Mouse (Mus musculus): ENCODE measurements around the gene Gmpr. TPM values are rescaled to one million over a fixed set of nuclear protein-coding genes. Genes with fewer than 3 reads are reported as not detected.

The Gmpr gene
- polyA plus RNA-seq, 1 experiment from 2014 or later = 28.8 TPM

GRCm38 (mm10) chr13:45558367-45558766, 51.1 kb downstream of the Gmpr start:
- Histone ChIP-seq H3K27me3 (no peaks in the 10 kb centered on the region), H3K27ac (no peak overlapping the region), H3K4me1 (peaks cover 5% of the 10 kb centered on the region; the same call in 1 of the 2 replicates), H3K9ac (no peak overlapping the region), H3K4me2 (no peak overlapping the region), H3K36me3 (no peaks in the 10 kb centered on the region), H3K4me3 (no peak overlapping the region), H3K9me3 (no peaks in the 10 kb centered on the region)
- 65% methylated on average over 4 of the region's 4 CpGs for WGBS
- ATAC-seq (ENCODE audit: insufficient number of reproducible peaks, low FRiP score, low TSS enrichment, low read depth) = no peak

DNA sequence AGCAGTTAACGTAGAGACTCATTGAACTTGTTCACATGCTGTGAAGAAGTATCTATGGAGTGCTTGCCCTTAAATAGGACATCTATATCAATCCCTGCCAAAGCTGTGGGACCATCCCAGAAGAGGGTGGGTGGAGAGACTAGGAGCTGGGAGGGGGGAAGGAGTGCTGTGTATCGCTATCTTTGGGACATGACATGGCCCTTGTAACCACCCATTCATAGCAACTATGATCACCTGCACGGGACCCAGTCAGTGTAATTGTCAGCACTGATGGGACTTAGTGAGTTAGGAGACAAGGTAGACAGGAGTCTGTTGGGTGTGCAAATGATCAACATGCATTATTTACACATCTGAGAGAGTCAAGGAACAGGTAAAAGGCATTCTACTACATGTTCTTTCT, 52.0 kb downstream of the Gmpr start:
- Histone ChIP-seq H3K4me1 (no peaks in the 10 kb centered on the region), H3K9me3 (no peaks in the 10 kb centered on the region), H3K9ac (no peak overlapping the region), H3K27me3 (no peaks in the 10 kb centered on the region), H3K36me3 (no peaks in the 10 kb centered on the region), H3K27ac (no peak overlapping the region), H3K4me2 (no peak overlapping the region), H3K4me3 (no peak overlapping the region)
- ATAC-seq (ENCODE audit: insufficient number of reproducible peaks, low FRiP score, low TSS enrichment, low read depth) = no peak
- WGBS = 86% methylated on average over 3 of the region's 3 CpGs

GRCm38 (mm10) chr13:45560543-45560942, 53.3 kb downstream of the Gmpr start:
- Histone ChIP-seq H3K27me3 (no peaks in the 10 kb centered on the region), H3K9ac (no peak overlapping the region), H3K4me1 (no peaks in the 10 kb centered on the region), H3K36me3 (no peaks in the 10 kb centered on the region), H3K4me2 (no peak overlapping the region), H3K27ac (no peak overlapping the region), H3K9me3 (no peaks in the 10 kb centered on the region), H3K4me3 (no peak overlapping the region)
- 72% methylated on average over 7 of the region's 7 CpGs for WGBS
- no peak for ATAC-seq (ENCODE audit: insufficient number of reproducible peaks, low FRiP score, low TSS enrichment, low read depth)

- 83% methylated on average over 9 of the region's 9 CpGs for WGBS
- no peak overlapping the region for H3K4me2 ChIP-seq
- H3K4me1 ChIP-seq = no peaks in the 10 kb centered on the region
- ATAC-seq (ENCODE audit: insufficient number of reproducible peaks, low FRiP score, low TSS enrichment, low read depth) = no peak
- no peak overlapping the region for H3K4me3 ChIP-seq
- H3K27me3 ChIP-seq = no peaks in the 10 kb centered on the region
- no peaks in the 10 kb centered on the region for H3K9me3 ChIP-seq
- H3K36me3 ChIP-seq = peaks cover 7% of the 10 kb centered on the region
- no peak overlapping the region for H3K9ac ChIP-seq
- no peak overlapping the region for H3K27ac ChIP-seq
These were observed 54.8 kb downstream of the Gmpr start for GRCm38 (mm10) chr13:45562011-45562410.

- 58% methylated on average over 4 of the region's 4 CpGs for WGBS
- no peaks in the 10 kb centered on the region for H3K27me3 ChIP-seq
- H3K9me3 ChIP-seq = no peaks in the 10 kb centered on the region
- H3K36me3 ChIP-seq = peaks cover 16% of the 10 kb centered on the region
- no peak overlapping the region for H3K27ac ChIP-seq
- no peak overlapping the region for H3K4me2 ChIP-seq
- 0 out of 2 replicates have a peak, but pooled peaks cover 2% of the 10 kb centered on the region for H3K4me1 ChIP-seq
- no peak for ATAC-seq (ENCODE audit: insufficient number of reproducible peaks, low FRiP score, low TSS enrichment, low read depth)
- H3K4me3 ChIP-seq = no peak overlapping the region
- H3K9ac ChIP-seq = no peak overlapping the region
These were observed 57.7 kb downstream of the Gmpr start for GRCm38 (mm10) chr13:45564946-45565345.

- no peak overlapping the region for H3K9ac ChIP-seq
- H3K27me3 ChIP-seq = no peaks in the 10 kb centered on the region
- 47% methylated on average over 7 of the region's 7 CpGs for WGBS
- no peak overlapping the region for H3K27ac ChIP-seq
- H3K4me3 ChIP-seq = no peak overlapping the region
- no peak overlapping the region for H3K4me2 ChIP-seq
- H3K36me3 ChIP-seq = peaks cover 16% of the 10 kb centered on the region
- no peaks in the 10 kb centered on the region for H3K9me3 ChIP-seq
- H3K4me1 ChIP-seq = 0 out of 2 replicates have a peak, but pooled peaks cover 7% of the 10 kb centered on the region
- ATAC-seq (ENCODE audit: insufficient number of reproducible peaks, low FRiP score, low TSS enrichment, low read depth) = no peak
These were observed 62.7 kb downstream of the Gmpr start for GRCm38 (mm10) chr13:45569932-45570331.

DNA sequence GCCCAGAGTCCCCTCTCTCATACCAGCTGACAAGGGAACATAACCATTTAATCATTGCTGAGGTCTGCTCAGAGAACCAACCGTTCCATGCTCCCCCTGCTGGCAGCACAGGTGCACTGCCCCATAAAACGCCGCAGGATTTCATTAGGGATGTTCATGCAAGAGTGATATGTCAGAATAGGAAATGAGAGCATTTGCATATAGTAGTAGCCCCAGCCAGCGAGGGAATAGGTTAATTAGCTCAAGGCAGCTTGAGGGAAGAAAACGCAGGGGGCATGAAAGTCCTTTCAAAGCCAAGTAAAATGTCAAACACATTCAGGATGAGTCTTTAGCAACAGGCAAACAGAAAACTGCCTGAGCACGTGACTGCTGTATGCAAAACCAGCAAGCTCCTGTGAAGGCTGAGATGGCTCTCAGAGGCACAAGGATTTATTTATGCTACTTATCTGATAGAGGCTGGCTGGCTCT, 64.6 kb downstream of the Gmpr start:
- no peak overlapping the region for H3K4me3 ChIP-seq
- H3K27me3 ChIP-seq = no peaks in the 10 kb centered on the region
- H3K9me3 ChIP-seq = no peaks in the 10 kb centered on the region
- no peak overlapping the region for H3K27ac ChIP-seq
- no peak overlapping the region for H3K9ac ChIP-seq
- no peak overlapping the region for H3K4me2 ChIP-seq
- ATAC-seq (ENCODE audit: insufficient number of reproducible peaks, low FRiP score, low TSS enrichment, low read depth) = no peak
- 4% methylated on average over 6 of the region's 6 CpGs for WGBS
- H3K36me3 ChIP-seq = peaks cover 11% of the 10 kb centered on the region
- peaks cover 15% of the 10 kb centered on the region; the same call in 1 of the 2 replicates for H3K4me1 ChIP-seq

- H3K36me3 ChIP-seq = peaks cover 3% of the 10 kb centered on the region; the same call in 1 of the 2 replicates
- no peak overlapping the region for H3K27ac ChIP-seq
- H3K9me3 ChIP-seq = no peaks in the 10 kb centered on the region
- no peak overlapping the region for H3K9ac ChIP-seq
- peaks cover 18% of the 10 kb centered on the region; the same call in 1 of the 2 replicates for H3K4me1 ChIP-seq
- H3K27me3 ChIP-seq = no peaks in the 10 kb centered on the region
- H3K4me2 ChIP-seq = no peak overlapping the region
- H3K4me3 ChIP-seq = no peak overlapping the region
- 30% methylated on average over 4 of the region's 4 CpGs for WGBS
- no peak for ATAC-seq (ENCODE audit: insufficient number of reproducible peaks, low FRiP score, low TSS enrichment, low read depth)
These were observed 65.5 kb downstream of the Gmpr start for GRCm38 (mm10) chr13:45572768-45573167.

DNA sequence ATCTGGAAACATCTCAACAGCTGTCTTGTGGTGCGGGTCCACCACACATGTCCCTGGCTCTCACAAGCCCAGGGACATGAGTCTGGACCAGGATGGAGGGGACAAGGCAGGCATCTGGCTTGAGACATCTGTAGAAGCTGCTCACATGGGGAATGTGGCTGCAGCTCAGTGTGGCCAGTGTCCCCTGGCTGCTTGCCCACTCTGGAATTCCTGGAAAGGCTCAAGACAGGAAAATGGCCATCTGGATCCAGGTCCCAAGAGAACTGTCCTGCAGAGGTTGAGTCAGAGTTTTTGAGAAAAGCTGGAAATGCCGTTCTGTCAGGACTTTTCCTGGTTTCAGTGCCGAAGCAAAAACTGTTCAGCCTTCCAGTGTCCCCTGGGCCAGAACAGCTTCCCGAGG, 68.9 kb downstream of the Gmpr start:
- no peak overlapping the region for H3K9ac ChIP-seq
- H3K36me3 ChIP-seq = no peaks in the 10 kb centered on the region
- peaks cover 15% of the 10 kb centered on the region; the same call in 1 of the 2 replicates for H3K4me1 ChIP-seq
- H3K4me3 ChIP-seq = no peak overlapping the region
- 64% methylated on average over 4 of the region's 4 CpGs for WGBS
- peak overlapping the region; percentile 67; the same call in 1 of the 2 replicates for H3K27ac ChIP-seq
- no peak for ATAC-seq (ENCODE audit: insufficient number of reproducible peaks, low FRiP score, low TSS enrichment, low read depth)
- H3K9me3 ChIP-seq = no peaks in the 10 kb centered on the region
- H3K4me2 ChIP-seq = no peak overlapping the region
- no peaks in the 10 kb centered on the region for H3K27me3 ChIP-seq

DNA sequence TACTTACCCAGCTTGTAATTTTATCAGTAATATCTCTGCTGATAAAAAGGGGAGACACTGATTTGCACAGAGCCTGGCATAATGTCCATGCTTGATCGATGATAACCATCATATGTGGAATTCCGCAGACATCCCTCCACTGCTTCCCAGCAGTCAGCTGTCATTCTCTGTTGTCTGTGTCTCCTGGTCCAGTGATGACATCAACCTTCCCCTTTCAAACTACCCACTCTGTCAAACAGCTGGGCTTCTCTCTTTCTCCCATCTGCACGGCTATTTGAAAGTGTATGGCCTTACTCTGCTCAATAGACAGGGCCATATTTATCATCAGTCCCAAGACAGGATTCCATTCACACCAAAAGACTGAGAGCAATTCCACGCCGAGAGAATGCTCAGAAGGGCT, 70.1 kb downstream of the Gmpr start:
- no peak overlapping the region for H3K9ac ChIP-seq
- H3K36me3 ChIP-seq = no peaks in the 10 kb centered on the region
- ATAC-seq (ENCODE audit: insufficient number of reproducible peaks, low FRiP score, low TSS enrichment, low read depth) = no peak
- WGBS = 57% methylated on average over 5 of the region's 5 CpGs
- H3K4me2 ChIP-seq = no peak overlapping the region
- H3K27me3 ChIP-seq = no peaks in the 10 kb centered on the region
- no peaks in the 10 kb centered on the region for H3K9me3 ChIP-seq
- 0 out of 2 replicates have a peak overlapping the region, but pooled peaks have one; percentile 18 for H3K27ac ChIP-seq
- peaks cover 17% of the 10 kb centered on the region for H3K4me1 ChIP-seq
- H3K4me3 ChIP-seq = no peak overlapping the region

GRCm38 (mm10) chr13:45577784-45578183, 70.5 kb downstream of the Gmpr start:
- no peak overlapping the region for H3K4me3 ChIP-seq
- WGBS = 46% methylated on average over 2 of the region's 2 CpGs
- peaks cover 21% of the 10 kb centered on the region for H3K4me1 ChIP-seq
- no peaks in the 10 kb centered on the region for H3K9me3 ChIP-seq
- ATAC-seq (ENCODE audit: insufficient number of reproducible peaks, low FRiP score, low TSS enrichment, low read depth) = no peak
- no peak overlapping the region for H3K4me2 ChIP-seq
- H3K27ac ChIP-seq = no peak overlapping the region
- no peaks in the 10 kb centered on the region for H3K27me3 ChIP-seq
- H3K36me3 ChIP-seq = no peaks in the 10 kb centered on the region
- no peak overlapping the region for H3K9ac ChIP-seq

DNA sequence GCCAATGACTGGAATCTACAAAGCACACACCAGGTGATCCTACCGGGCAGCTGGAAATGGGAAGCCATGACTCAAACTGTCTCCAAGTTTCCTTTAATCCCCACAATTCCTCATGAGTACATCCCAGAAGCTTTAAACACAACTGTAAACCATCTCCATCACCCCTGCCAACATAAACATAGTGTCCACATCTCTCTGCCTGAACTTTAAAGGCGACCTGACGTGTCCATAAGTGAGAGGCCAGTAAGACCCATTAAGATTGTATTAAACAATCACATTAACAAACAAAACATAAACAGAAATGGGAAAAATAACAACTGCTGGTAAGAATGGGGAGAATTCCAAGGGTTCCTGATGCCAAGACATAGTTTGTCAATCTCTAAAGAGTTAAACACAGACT, 72.5 kb downstream of the Gmpr start:
- H3K27me3 ChIP-seq = no peaks in the 10 kb centered on the region
- no peaks in the 10 kb centered on the region for H3K36me3 ChIP-seq
- no peak overlapping the region for H3K27ac ChIP-seq
- no peak overlapping the region for H3K4me3 ChIP-seq
- H3K4me2 ChIP-seq = no peak overlapping the region
- no peaks in the 10 kb centered on the region for H3K9me3 ChIP-seq
- 73% methylated on average over 3 of the region's 3 CpGs for WGBS
- ATAC-seq (ENCODE audit: insufficient number of reproducible peaks, low FRiP score, low TSS enrichment, low read depth) = no peak
- H3K9ac ChIP-seq = no peak overlapping the region
- peaks cover 25% of the 10 kb centered on the region for H3K4me1 ChIP-seq

GRCm38 (mm10) chr13:45582294-45582693, 75.0 kb downstream of the Gmpr start:
- peak overlapping the region; percentile 33 for H3K4me2 ChIP-seq
- 29% methylated on average over 12 of the region's 12 CpGs for WGBS
- peak overlapping the region; percentile 39; the same call in 1 of the 2 replicates for H3K27ac ChIP-seq

More at GRCm38 (mm10) chr13:45582294-45582693, 75.0 kb downstream of the Gmpr start:
- H3K9me3 ChIP-seq = no peaks in the 10 kb centered on the region
- H3K27me3 ChIP-seq = no peaks in the 10 kb centered on the region
- no peaks in the 10 kb centered on the region for H3K36me3 ChIP-seq
- H3K9ac ChIP-seq = no peak overlapping the region
- ATAC-seq (ENCODE audit: insufficient number of reproducible peaks, low FRiP score, low TSS enrichment, low read depth) = no peak
- no peak overlapping the region for H3K4me3 ChIP-seq
- H3K4me1 ChIP-seq = peaks cover 17% of the 10 kb centered on the region

All from limb, embryonic 15.5 days (tissue).